Mouse (Mus musculus): ENCODE results near the gene Ap1g1.

GRCm38 (mm10) chr8:109865536-109865935 is 87.2 kb downstream of the Ap1g1 start:
- TF ChIP-seq TAL1 (IDR thresholded peaks at IDR 0.05; ENCODE audit: low read length): no peak
- no peak for TF ChIP-seq GATA1 (IDR thresholded peaks at IDR 0.05; ENCODE audit: low read length)

All from erythroblast, embryonic 14.5 days (primary cell).